Mouse (Mus musculus): ENCODE data around the gene Fgfr2. TPM values are rescaled to one million over a fixed set of nuclear protein-coding genes. Genes with fewer than 3 reads are reported as not detected.

Gene Fgfr2
- polyA plus RNA-seq, 1 experiment, result 0.17 TPM

- H3K4me2 ChIP-seq (ENCODE audit: low read depth), result no peak overlapping the region
- peaks cover 73% of the 10 kb centered on the region for H3K27me3 ChIP-seq (ENCODE audit: control insufficient read depth, insufficient read depth, insufficient read length)
- no peak overlapping the region for H3ac ChIP-seq (ENCODE audit: control insufficient read depth, insufficient read length)
- H3K4me3 ChIP-seq, result no peak overlapping the region
- TF ChIP-seq SRF (IDR thresholded peaks at IDR 0.05; ENCODE audit: control insufficient read depth, insufficient read length, low read depth), result no peak
- no peak for TF ChIP-seq TCF3 (IDR thresholded peaks at IDR 0.05; ENCODE audit: insufficient read length, low read depth)
- TF ChIP-seq E2F4 (IDR thresholded peaks at IDR 0.05; ENCODE audit: insufficient read depth), result no peak
- TF ChIP-seq CEBPB (IDR thresholded peaks at IDR 0.05; ENCODE audit: insufficient read depth, poor library complexity, severe bottlenecking), result no peak
- TF ChIP-seq POLR2A (IDR thresholded peaks at IDR 0.05; ENCODE audit: insufficient read length, low read depth), result no peak
- no peak for TF ChIP-seq USF1 (IDR thresholded peaks at IDR 0.05; ENCODE audit: low read depth)
- no peak for TF ChIP-seq MYOG (IDR thresholded peaks at IDR 0.05; ENCODE audit: control insufficient read depth in 1 of 3, insufficient read depth in 1 of 3, insufficient read length in 2 of 3, low read depth in 2 of 3)
- no peak for TF ChIP-seq MAX (IDR thresholded peaks at IDR 0.05; ENCODE audit: low read depth)
- TF ChIP-seq REST (IDR thresholded peaks at IDR 0.05; ENCODE audit: insufficient read depth, insufficient read length), result no peak
- TF ChIP-seq MYOD1 (IDR thresholded peaks at IDR 0.05; ENCODE audit: control insufficient read depth in 1 of 3, insufficient read length in 2 of 3, low read depth in 2 of 3), result no peak
- TF ChIP-seq TCF12 (IDR thresholded peaks at IDR 0.05; ENCODE audit: insufficient read depth, poor library complexity, severe bottlenecking), result no peak
- no peak for TF ChIP-seq POLR2AphosphoS2 (IDR thresholded peaks at IDR 0.05; ENCODE audit: insufficient read length, low read depth)
- H3K36me3 ChIP-seq (ENCODE audit: control insufficient read depth, insufficient read depth), result no peaks in the 10 kb centered on the region
- no peaks in the 10 kb centered on the region for H3K79me2 ChIP-seq (ENCODE audit: control insufficient read depth, insufficient read depth)
These were observed 1570.4 kb downstream of the Fgfr2 start for GRCm38 (mm10) chr7:131552781-131553180.

- H3ac ChIP-seq (ENCODE audit: control insufficient read depth, insufficient read length), result no peak overlapping the region
- TF ChIP-seq SRF (IDR thresholded peaks at IDR 0.05; ENCODE audit: control insufficient read depth, insufficient read length, low read depth) (no peak), E2F4 (IDR thresholded peaks at IDR 0.05; ENCODE audit: insufficient read depth) (no peak), POLR2A (IDR thresholded peaks at IDR 0.05; ENCODE audit: insufficient read length, low read depth) (no peak), CEBPB (IDR thresholded peaks at IDR 0.05; ENCODE audit: insufficient read depth, poor library complexity, severe bottlenecking) (no peak), MAX (IDR thresholded peaks at IDR 0.05; ENCODE audit: low read depth) (no peak), REST (IDR thresholded peaks at IDR 0.05; ENCODE audit: insufficient read depth, insufficient read length) (no peak), POLR2AphosphoS2 (IDR thresholded peaks at IDR 0.05; ENCODE audit: insufficient read length, low read depth) (no peak), MYOG (IDR thresholded peaks at IDR 0.05; ENCODE audit: control insufficient read depth in 1 of 3, insufficient read depth in 1 of 3, insufficient read length in 2 of 3, low read depth in 2 of 3) (no peak), USF1 (IDR thresholded peaks at IDR 0.05; ENCODE audit: low read depth) (no peak), TCF3 (IDR thresholded peaks at IDR 0.05; ENCODE audit: insufficient read length, low read depth) (no peak), TCF12 (IDR thresholded peaks at IDR 0.05; ENCODE audit: insufficient read depth, poor library complexity, severe bottlenecking) (no peak)
- no peak overlapping the region for H3K4me3 ChIP-seq
- no peaks in the 10 kb centered on the region for H3K79me2 ChIP-seq (ENCODE audit: control insufficient read depth, insufficient read depth)
- no peaks in the 10 kb centered on the region for H3K36me3 ChIP-seq (ENCODE audit: control insufficient read depth, insufficient read depth)
- H3K27me3 ChIP-seq (ENCODE audit: control insufficient read depth, insufficient read depth, insufficient read length), result peaks cover 80% of the 10 kb centered on the region
- H3K4me2 ChIP-seq (ENCODE audit: low read depth), result no peak overlapping the region
These were observed 1571.0 kb downstream of the Fgfr2 start for GRCm38 (mm10) chr7:131551931-131552741.

GRCm38 (mm10) chr7:131551471-131551870 is 1571.7 kb downstream of the Fgfr2 start:
- Histone ChIP-seq H3K27me3 (ENCODE audit: control insufficient read depth, insufficient read depth, insufficient read length) (peaks cover 82% of the 10 kb centered on the region), H3K36me3 (ENCODE audit: control insufficient read depth, insufficient read depth) (no peaks in the 10 kb centered on the region), H3ac (ENCODE audit: control insufficient read depth, insufficient read length) (no peak overlapping the region), H3K4me3 (no peak overlapping the region), H3K4me2 (ENCODE audit: low read depth) (no peak overlapping the region), H3K79me2 (ENCODE audit: control insufficient read depth, insufficient read depth) (no peaks in the 10 kb centered on the region)
- TF ChIP-seq REST (IDR thresholded peaks at IDR 0.05; ENCODE audit: insufficient read depth, insufficient read length), result no peak
- TF ChIP-seq MYOD1 (IDR thresholded peaks at IDR 0.05; ENCODE audit: control insufficient read depth in 1 of 3, insufficient read length in 2 of 3, low read depth in 2 of 3), result no peak
- no peak for TF ChIP-seq TCF3 (IDR thresholded peaks at IDR 0.05; ENCODE audit: insufficient read length, low read depth)
- no peak for TF ChIP-seq TCF12 (IDR thresholded peaks at IDR 0.05; ENCODE audit: insufficient read depth, poor library complexity, severe bottlenecking)
- no peak for TF ChIP-seq MYOG (IDR thresholded peaks at IDR 0.05; ENCODE audit: control insufficient read depth in 1 of 3, insufficient read depth in 1 of 3, insufficient read length in 2 of 3, low read depth in 2 of 3)
- TF ChIP-seq POLR2AphosphoS2 (IDR thresholded peaks at IDR 0.05; ENCODE audit: insufficient read length, low read depth), result no peak

- TF ChIP-seq POLR2A (IDR thresholded peaks at IDR 0.05; ENCODE audit: insufficient read length, low read depth), result no peak
- no peak for TF ChIP-seq MYOG (IDR thresholded peaks at IDR 0.05; ENCODE audit: control insufficient read depth in 1 of 3, insufficient read depth in 1 of 3, insufficient read length in 2 of 3, low read depth in 2 of 3)
- TF ChIP-seq TCF3 (IDR thresholded peaks at IDR 0.05; ENCODE audit: insufficient read length, low read depth), result no peak
- TF ChIP-seq MAX (IDR thresholded peaks at IDR 0.05; ENCODE audit: low read depth), result no peak
- no peak for TF ChIP-seq SRF (IDR thresholded peaks at IDR 0.05; ENCODE audit: control insufficient read depth, insufficient read length, low read depth)
- TF ChIP-seq CEBPB (IDR thresholded peaks at IDR 0.05; ENCODE audit: insufficient read depth, poor library complexity, severe bottlenecking), result no peak
- TF ChIP-seq POLR2AphosphoS2 (IDR thresholded peaks at IDR 0.05; ENCODE audit: insufficient read length, low read depth), result no peak
- TF ChIP-seq E2F4 (IDR thresholded peaks at IDR 0.05; ENCODE audit: insufficient read depth), result no peak
- no peak for TF ChIP-seq USF1 (IDR thresholded peaks at IDR 0.05; ENCODE audit: low read depth)
- no peak for TF ChIP-seq TCF12 (IDR thresholded peaks at IDR 0.05; ENCODE audit: insufficient read depth, poor library complexity, severe bottlenecking)
- TF ChIP-seq MYOD1 (IDR thresholded peaks at IDR 0.05; ENCODE audit: control insufficient read depth in 1 of 3, insufficient read length in 2 of 3, low read depth in 2 of 3), result no peak
- no peak for TF ChIP-seq REST (IDR thresholded peaks at IDR 0.05; ENCODE audit: insufficient read depth, insufficient read length)
- no peaks in the 10 kb centered on the region for H3K79me2 ChIP-seq (ENCODE audit: control insufficient read depth, insufficient read depth)
- H3K4me3 ChIP-seq, result no peak within 1 kb of the TSS
These were observed 1574.7 kb downstream of the Fgfr2 start, which contains the start of gene Hmx2 for GRCm38 (mm10) chr7:131548473-131548872. Gene Hmx2 (plus strand): TSS chr7:131548773.

More at GRCm38 (mm10) chr7:131548473-131548872, 1574.7 kb downstream of the Fgfr2 start, which contains the start of gene Hmx2:
- peaks cover 83% of the 10 kb centered on the region for H3K27me3 ChIP-seq (ENCODE audit: control insufficient read depth, insufficient read depth, insufficient read length)
- no peak within 1 kb of the TSS for H3K4me2 ChIP-seq (ENCODE audit: low read depth)
- no peaks in the 10 kb centered on the region for H3K36me3 ChIP-seq (ENCODE audit: control insufficient read depth, insufficient read depth)
- no peak within 1 kb of the TSS for H3ac ChIP-seq (ENCODE audit: control insufficient read depth, insufficient read length)
